Mouse (Mus musculus): Measurements from ENCODE around the gene Cntrob.

Gene Cntrob

GRCm38 (mm10) chr11:69302817-69303216 lies 20.8 kb downstream of the Cntrob start:
- DNase-seq (ENCODE audit: low read depth, low spot score), result no peak

- no peak for DNase-seq (ENCODE audit: low read depth, low spot score)
Measured at GRCm38 (mm10) chr11:69298231-69298630, 25.3 kb downstream of the Cntrob start.

- no peak for DNase-seq (ENCODE audit: low read depth, low spot score)
Measured at GRCm38 (mm10) chr11:69297799-69298198, 25.8 kb downstream of the Cntrob start.

- DNase-seq (ENCODE audit: low read depth, low spot score), result no peak
Measured at GRCm38 (mm10) chr11:69295286-69295685, 28.3 kb downstream of the Cntrob start.

- DNase-seq (ENCODE audit: low read depth, low spot score), result no peak
Measured at GRCm38 (mm10) chr11:69291111-69291510, 32.5 kb downstream of the Cntrob start.

- DNase-seq (ENCODE audit: low read depth, low spot score), result no peak
Measured at GRCm38 (mm10) chr11:69277267-69277666, 46.3 kb downstream of the Cntrob start.

- DNase-seq (ENCODE audit: low read depth, low spot score), result no peak
Measured at GRCm38 (mm10) chr11:69276081-69276480, 47.5 kb downstream of the Cntrob start.

GRCm38 (mm10) chr11:69275650-69276049 lies 47.9 kb downstream of the Cntrob start:
- no peak for DNase-seq (ENCODE audit: low read depth, low spot score)

- peak; percentile 78 for DNase-seq (ENCODE audit: low read depth, low spot score)
Measured at GRCm38 (mm10) chr11:69272122-69272740, 51.3 kb downstream of the Cntrob start.

GRCm38 (mm10) chr11:69269575-69269974 lies 54.0 kb downstream of the Cntrob start:
- peak; percentile 70 for DNase-seq (ENCODE audit: low read depth, low spot score)

- DNase-seq (ENCODE audit: low read depth, low spot score), result peak; percentile 65
Measured at GRCm38 (mm10) chr11:69268100-69268499, 55.5 kb downstream of the Cntrob start.

- peak; percentile 71 for DNase-seq (ENCODE audit: low read depth, low spot score)
Measured at GRCm38 (mm10) chr11:69267341-69267740, 56.2 kb downstream of the Cntrob start.

- DNase-seq (ENCODE audit: low read depth, low spot score), result peak; percentile 81
Measured at GRCm38 (mm10) chr11:69266253-69266652, 57.3 kb downstream of the Cntrob start.

GRCm38 (mm10) chr11:69265410-69265809 lies 58.2 kb downstream of the Cntrob start:
- DNase-seq (ENCODE audit: low read depth, low spot score), result no peak

GRCm38 (mm10) chr11:69264276-69264675 lies 59.3 kb downstream of the Cntrob start:
- DNase-seq (ENCODE audit: low read depth, low spot score), result peak; percentile 43

- DNase-seq (ENCODE audit: low read depth, low spot score), result no peak
Measured at GRCm38 (mm10) chr11:69260111-69260510, 63.5 kb downstream of the Cntrob start.

- DNase-seq (ENCODE audit: low read depth, low spot score), result peak; percentile 86
Measured at GRCm38 (mm10) chr11:69258287-69258686, 65.3 kb downstream of the Cntrob start.

GRCm38 (mm10) chr11:69257807-69258206 lies 65.8 kb downstream of the Cntrob start:
- peak; percentile 78 for DNase-seq (ENCODE audit: low read depth, low spot score)

GRCm38 (mm10) chr11:69257072-69257471 lies 66.5 kb downstream of the Cntrob start:
- no peak for DNase-seq (ENCODE audit: low read depth, low spot score)

- no peak for DNase-seq (ENCODE audit: low read depth, low spot score)
Measured at GRCm38 (mm10) chr11:69254808-69255207, 68.8 kb downstream of the Cntrob start.

GRCm38 (mm10) chr11:69253131-69253530 lies 70.4 kb downstream of the Cntrob start:
- no peak for DNase-seq (ENCODE audit: low read depth, low spot score)

GRCm38 (mm10) chr11:69251953-69252352 lies 71.6 kb downstream of the Cntrob start:
- DNase-seq (ENCODE audit: low read depth, low spot score), result no peak

- peak; percentile 66 for DNase-seq (ENCODE audit: low read depth, low spot score)
Measured at GRCm38 (mm10) chr11:69251135-69251842, 72.3 kb downstream of the Cntrob start.

Data from A20 (cell line).